Mouse (Mus musculus) G1E (cell line): ENCODE results near the gene Clec2d. TPM values are rescaled to one million over a fixed set of nuclear protein-coding genes. Genes with fewer than 3 reads are reported as not detected.
"Not testable (repeated sequence)": the region's sequence is repeated elsewhere in the genome, so short reads cannot be mapped to it uniquely, and the experiment has no call there.

ENCODE experiments used
- ATAC-seq: 2 replicates; pipeline ENCODE4 v1.8.0; 2016; ENCODE audit warnings: mild to moderate bottlenecking; ENCODE audit not compliant: insufficient number of reproducible peaks, poor library complexity, low FRiP score, severe bottlenecking; ENCODE audit errors: extremely low read depth
- DNase-seq: peaks from one replicate; pipeline ENCODE4 v3.0.0; 2012; ENCODE audit warnings: low spot score
- H3K27me3 ChIP-seq: 2 replicates; pipeline ENCODE4 v1.6.1; 2012; ENCODE audit warnings: mild to moderate bottlenecking, low read length, inconsistent platforms; ENCODE audit not compliant: insufficient read depth
- H3K36me3 ChIP-seq: replicated peaks from 2 replicates; pipeline ENCODE3; 2012; ENCODE audit warnings: mild to moderate bottlenecking, inconsistent platforms
- H3K4me1 ChIP-seq: 2 replicates; pipeline ENCODE4 v1.6.1; 2012; ENCODE audit warnings: low read depth, low read length, inconsistent platforms, mixed read lengths; ENCODE audit not compliant: insufficient read depth
- H3K4me3 ChIP-seq: 2 replicates; pipeline ENCODE4 v1.5.1; 2012; ENCODE audit warnings: low read depth, mild to moderate bottlenecking, inconsistent platforms, low read length, moderate library complexity, mixed read lengths
- H3K9me3 ChIP-seq: replicated peaks from 2 replicates; pipeline ENCODE4 v1.6.1; 2012; ENCODE audit warnings: inconsistent platforms
- CTCF ChIP-seq: IDR thresholded peaks from 2 replicates; pipeline ENCODE4 v1.5.1; 2012; ENCODE audit warnings: low read depth, low read length, inconsistent platforms, mixed read lengths
- GATA1 ChIP-seq: IDR thresholded peaks from 2 replicates; pipeline ENCODE4 v1.6.1; 2012; ENCODE audit warnings: borderline replicate concordance, low read length, inconsistent platforms, mixed read lengths
- GATA2 ChIP-seq: IDR thresholded peaks from 2 replicates; pipeline ENCODE4 v1.6.1; 2012; ENCODE audit warnings: low read depth, low read length, inconsistent platforms, borderline replicate concordance
- POLR2AphosphoS5 ChIP-seq: IDR thresholded peaks from 2 replicates; pipeline ENCODE4 v1.6.1; 2012; ENCODE audit warnings: low read depth, low read length, inconsistent platforms; ENCODE audit not compliant: insufficient replicate concordance
- TAL1 ChIP-seq: conservative IDR thresholded peaks from 2 replicates; pipeline ENCODE4 v1.6.1; 2012; ENCODE audit warnings: low read depth, low read length, inconsistent platforms, mixed read lengths
- polyA plus RNA-seq: library from polyadenylated mRNA; stranded (reverse); fragments of >175 nt; gene quantifications from 2 replicates; pipeline ENCODE4 v1.2.3, GENCODE M21; 2012
- total RNA-seq, 2 experiments: library from RNA; stranded (forward) in 1 of 2; stranded (reverse) in 1 of 2; fragments of 200-1000 nt in 1 of 2; fragments of >200 nt in 1 of 2; fragmentation: Nextera tagmentation in 1 of 2; gene quantifications; 2 replicates each; pipeline ENCODE4 v1.2.3; 2014 to 2017

Gene Clec2d
- total and polyA plus RNA-seq, 3 experiments = not detected

DNA sequence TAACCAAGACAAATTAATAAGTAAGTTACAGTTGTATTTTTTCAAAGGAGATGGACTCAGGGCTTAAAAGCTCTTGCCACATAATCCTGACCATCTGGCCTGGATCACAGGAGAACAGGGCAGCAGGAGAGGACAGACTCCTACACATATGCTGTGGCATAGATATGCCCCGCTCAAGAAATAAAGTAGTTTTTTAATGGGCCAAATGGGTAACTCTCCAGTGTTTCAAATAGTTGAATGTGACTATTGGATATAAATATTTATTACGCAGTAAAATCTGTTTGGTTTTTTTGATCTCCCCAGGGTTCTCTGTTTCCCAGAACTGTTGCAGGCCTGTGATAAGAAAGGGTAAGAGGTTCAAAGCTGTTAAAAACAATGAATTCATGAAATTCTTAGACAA is 1.1 kb upstream of the Clec2d start:
- no peak for DNase-seq
- Histone ChIP-seq H3K27me3 (no peaks in the 10 kb centered on the region), H3K9me3 (peaks cover 3% of the 10 kb centered on the region; the same call in 1 of the 2 replicates)

DNA sequence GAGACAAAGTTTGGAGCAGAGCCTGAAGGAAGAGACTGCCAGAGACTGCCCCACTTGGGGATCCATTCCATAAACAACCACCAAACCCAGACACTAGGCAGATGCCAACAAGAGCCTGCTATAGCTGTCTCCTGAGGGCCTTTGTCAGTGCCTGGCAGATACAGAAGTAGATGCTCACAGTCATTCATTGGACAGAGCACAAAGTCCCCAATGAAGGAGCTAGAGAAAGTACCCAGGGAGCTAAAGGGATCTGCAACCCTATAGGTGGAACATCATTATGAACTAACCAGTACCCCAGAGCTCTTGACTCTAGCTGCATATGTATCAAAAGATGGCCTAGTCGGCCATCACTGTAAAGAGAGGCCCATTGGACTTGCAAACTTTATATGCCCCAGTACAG is 584 bp upstream of the Clec2d start:
- H3K36me3 ChIP-seq, H3K9me3 ChIP-seq, H3K4me1 ChIP-seq, H3K4me3 ChIP-seq, H3K27me3 ChIP-seq, ATAC-seq, DNase-seq: not testable (repeated sequence)

More for the DNA sequence above, 1.1 kb upstream of the Clec2d start:
- H3K4me1 ChIP-seq = no peaks in the 10 kb centered on the region
- no peak overlapping the region for H3K4me3 ChIP-seq
- no peak for TF ChIP-seq GATA1
- TF ChIP-seq POLR2AphosphoS5 = no peak
- no peak for TF ChIP-seq GATA2
- TF ChIP-seq CTCF = no peak
- TF ChIP-seq TAL1 = no peak
- no peak for ATAC-seq
- H3K36me3 ChIP-seq = no peaks in the 10 kb centered on the region

DNA sequence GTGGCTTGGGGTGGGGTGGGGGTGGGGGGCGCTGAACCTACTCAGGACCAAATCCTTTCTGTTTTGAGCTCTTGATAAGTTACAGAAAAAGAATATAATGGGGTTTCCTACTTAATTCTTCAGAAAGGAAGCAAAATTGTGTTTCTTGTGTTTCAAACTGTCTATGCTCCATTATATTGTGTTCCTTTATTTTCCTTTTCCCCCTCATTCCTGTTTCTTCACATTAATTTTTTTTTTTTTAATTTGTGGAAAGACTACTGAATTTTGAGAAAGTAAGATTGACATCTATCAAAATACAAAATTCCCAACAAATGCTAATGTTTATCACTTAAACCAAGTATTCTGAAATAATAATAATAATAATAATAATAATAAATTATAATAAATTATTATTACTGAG is 834 bp downstream of the Clec2d start:
- H3K9me3 ChIP-seq = peaks cover 3% of the 10 kb centered on the region; the same call in 1 of the 2 replicates
- TF ChIP-seq GATA1 (no peak), POLR2AphosphoS5 (no peak), TAL1 (no peak), CTCF (no peak), GATA2 (no peak)
- H3K36me3 ChIP-seq = no peaks in the 10 kb centered on the region
- H3K4me3 ChIP-seq = no peak overlapping the region
- H3K27me3 ChIP-seq = no peaks in the 10 kb centered on the region
- no peaks in the 10 kb centered on the region for H3K4me1 ChIP-seq
- DNase-seq = no peak
- ATAC-seq = no peak

DNA sequence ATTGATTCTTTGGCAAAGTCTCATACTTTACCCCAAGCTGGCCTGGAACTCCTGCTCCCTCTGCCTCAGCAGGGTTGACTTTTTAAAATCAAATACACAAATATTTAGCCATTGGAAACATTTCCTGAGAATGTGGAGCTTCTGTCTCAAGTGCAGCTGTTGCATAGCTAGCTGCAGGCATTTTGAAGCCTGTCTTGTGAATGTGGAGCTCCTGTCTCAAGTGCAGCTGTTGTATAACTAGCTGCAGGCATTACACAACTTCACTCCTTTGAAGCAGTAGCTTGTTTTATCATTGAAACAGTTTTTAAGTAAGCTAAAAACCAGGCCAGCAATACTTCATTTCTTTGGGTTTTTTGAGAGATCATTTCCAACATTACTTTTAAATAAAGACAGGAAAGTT is 1.3 kb downstream of the Clec2d start:
- H3K9me3 ChIP-seq = peaks cover 5% of the 10 kb centered on the region; the same call in 1 of the 2 replicates
- TF ChIP-seq TAL1 (no peak), POLR2AphosphoS5 (no peak), GATA2 (no peak), GATA1 (no peak), CTCF (no peak)
- DNase-seq (no peak), ATAC-seq (no peak)
- H3K27me3 ChIP-seq = no peaks in the 10 kb centered on the region
- H3K36me3 ChIP-seq = no peaks in the 10 kb centered on the region
- H3K4me1 ChIP-seq = no peaks in the 10 kb centered on the region
- no peak overlapping the region for H3K4me3 ChIP-seq

- ATAC-seq = no peak
- TF ChIP-seq GATA1 = no peak
- TF ChIP-seq GATA2 = no peak
- no peak for TF ChIP-seq POLR2AphosphoS5
Measured at GRCm38 (mm10) chr6:129182518-129182917, 2.1 kb downstream of the Clec2d start.

GRCm38 (mm10) chr6:129184001-129184400 is 3.6 kb downstream of the Clec2d start:
- ATAC-seq, H3K9me3 ChIP-seq, H3K36me3 ChIP-seq, H3K27me3 ChIP-seq, DNase-seq, H3K4me3 ChIP-seq, H3K4me1 ChIP-seq: not testable (repeated sequence)

More at GRCm38 (mm10) chr6:129182518-129182917, 2.1 kb downstream of the Clec2d start:
- no peaks in the 10 kb centered on the region for H3K4me1 ChIP-seq
- no peaks in the 10 kb centered on the region for H3K36me3 ChIP-seq
- H3K4me3 ChIP-seq = no peak overlapping the region
- H3K27me3 ChIP-seq = no peaks in the 10 kb centered on the region
- no peak for DNase-seq
- H3K9me3 ChIP-seq = peaks cover 5% of the 10 kb centered on the region; the same call in 1 of the 2 replicates

DNA sequence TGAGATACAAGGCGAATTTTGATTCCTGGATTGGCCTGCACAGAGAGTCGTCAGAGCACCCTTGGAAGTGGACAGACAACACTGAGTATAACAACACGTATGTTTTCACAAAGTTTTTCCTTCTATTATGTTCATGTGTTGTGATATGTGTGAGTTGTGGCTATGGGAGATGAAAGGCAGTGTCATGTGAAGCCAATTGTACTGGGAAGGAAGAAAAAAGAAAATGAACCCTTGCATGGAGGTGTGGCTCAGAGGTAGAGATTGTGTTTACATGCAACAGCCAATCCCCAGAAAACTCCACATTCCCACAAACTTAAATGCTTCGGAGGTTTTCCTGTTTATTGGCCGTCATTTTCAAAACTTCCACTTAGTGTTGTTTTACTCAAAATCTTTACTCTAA is 4.4 kb downstream of the Clec2d start:
- Histone ChIP-seq H3K9me3 (peaks cover 7% of the 10 kb centered on the region), H3K4me1 (no peaks in the 10 kb centered on the region)

More for the DNA sequence above, 4.4 kb downstream of the Clec2d start:
- H3K27me3 ChIP-seq = no peaks in the 10 kb centered on the region
- H3K4me3 ChIP-seq = no peak overlapping the region
- ATAC-seq (no peak), DNase-seq (no peak)
- TF ChIP-seq TAL1 (no peak), POLR2AphosphoS5 (no peak), GATA1 (no peak)
- no peaks in the 10 kb centered on the region for H3K36me3 ChIP-seq
